Mouse (Mus musculus) gastrocnemius, postnatal 10 days (tissue): Measurements from ENCODE around the gene Usp38. TPM values are rescaled to one million over a fixed set of nuclear protein-coding genes. Genes with fewer than 3 reads are reported as not detected.
A peak's percentile ranks its signal among the peaks of the same experiment; 100 is the strongest.

Source experiments
- DNase-seq: peaks from one replicate; pipeline ENCODE4 v3.0.0; 2021; ENCODE audit warnings: mixed read lengths
- total RNA-seq, 2 experiments: library from RNA; stranded (reverse); gene quantifications; 2 replicates each; pipeline ENCODE4 v1.2.3; 2021

The Usp38 gene
- total RNA-seq, 2 experiments from 2014 or later = 18.0 to 20.3 TPM

DNA sequence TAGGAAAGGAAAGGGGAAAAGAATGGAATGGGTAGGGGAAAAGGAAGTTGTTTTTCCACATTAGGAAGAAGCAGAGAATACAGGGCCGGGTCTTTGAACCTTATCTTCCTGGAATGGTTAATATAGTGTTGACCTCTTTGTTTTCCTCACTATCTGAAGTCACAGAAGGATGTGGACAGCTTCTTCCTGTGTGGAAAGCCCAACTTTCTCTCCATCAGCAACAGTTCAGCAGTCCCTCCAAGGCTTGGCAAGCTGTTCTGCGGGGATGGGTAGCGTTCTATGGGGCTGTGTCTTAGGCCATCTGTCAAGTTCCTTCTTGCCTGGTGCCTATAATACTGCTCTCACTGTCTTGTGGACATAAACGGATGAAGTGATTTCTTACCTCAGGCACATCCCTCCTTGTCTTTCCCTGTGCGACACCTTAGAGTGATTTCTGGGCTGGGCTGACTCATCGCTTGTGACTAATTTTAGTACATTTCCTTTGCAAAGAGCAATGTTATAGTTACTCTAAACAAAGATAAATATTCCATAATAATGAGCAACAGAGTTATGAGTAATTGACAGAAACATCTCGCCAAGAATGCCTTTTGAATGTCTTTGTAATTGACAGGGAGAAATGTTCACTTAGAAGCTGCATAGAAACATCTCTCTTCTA, 52.7 kb downstream of the Usp38 start:
- DNase-seq = no peak

DNA sequence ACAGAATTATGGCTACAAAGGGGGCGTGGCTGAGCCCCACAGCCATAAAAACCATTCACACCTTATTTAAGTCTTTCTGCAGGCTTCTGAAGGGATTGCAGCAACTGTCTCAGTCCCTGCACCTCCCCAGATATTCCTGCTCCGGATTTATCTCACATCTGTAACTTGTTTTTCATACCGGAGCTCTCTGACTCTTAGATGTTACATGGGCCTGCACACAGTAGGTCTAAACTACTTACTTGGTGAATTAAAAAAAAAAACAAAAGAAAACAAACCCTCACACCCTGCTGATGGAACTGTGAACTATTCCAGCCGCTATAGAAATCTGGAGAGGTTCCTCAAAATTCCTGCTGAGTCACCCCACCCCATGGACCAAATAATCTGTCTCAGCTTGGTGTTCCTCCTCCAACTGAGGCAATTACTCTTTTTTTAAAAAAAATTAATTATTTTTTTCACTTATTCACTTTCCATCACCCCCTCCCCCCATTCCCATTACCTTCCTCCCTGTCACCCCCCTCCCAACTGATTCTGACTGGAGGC, 53.6 kb downstream of the Usp38 start:
- DNase-seq = no peak

- no peak for DNase-seq
Observed at GRCm38 (mm10) chr8:80959588-80960268, 55.0 kb downstream of the Usp38 start.

DNA sequence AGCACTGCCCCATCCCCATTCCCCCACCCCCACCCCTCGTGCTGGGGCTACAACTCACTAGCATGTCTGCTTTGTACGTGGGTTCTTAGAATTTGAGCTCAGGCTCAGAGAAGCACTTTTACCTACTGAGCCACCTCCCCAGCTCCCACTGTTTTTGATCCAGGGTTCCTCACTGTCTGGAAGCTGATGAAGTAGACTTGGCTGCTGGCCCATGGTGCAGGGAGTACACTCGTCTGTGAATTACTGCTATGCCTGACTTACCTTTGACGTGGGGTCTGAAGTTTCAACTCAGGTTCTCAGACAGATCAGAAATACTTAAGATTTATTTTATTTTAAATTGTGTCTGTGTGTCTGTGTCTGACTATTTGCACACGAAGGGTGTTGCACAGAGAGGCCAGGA, 57.0 kb downstream of the Usp38 start:
- no peak for DNase-seq

- no peak for DNase-seq
Observed at GRCm38 (mm10) chr8:80952973-80953372, 61.8 kb downstream of the Usp38 start.

DNA sequence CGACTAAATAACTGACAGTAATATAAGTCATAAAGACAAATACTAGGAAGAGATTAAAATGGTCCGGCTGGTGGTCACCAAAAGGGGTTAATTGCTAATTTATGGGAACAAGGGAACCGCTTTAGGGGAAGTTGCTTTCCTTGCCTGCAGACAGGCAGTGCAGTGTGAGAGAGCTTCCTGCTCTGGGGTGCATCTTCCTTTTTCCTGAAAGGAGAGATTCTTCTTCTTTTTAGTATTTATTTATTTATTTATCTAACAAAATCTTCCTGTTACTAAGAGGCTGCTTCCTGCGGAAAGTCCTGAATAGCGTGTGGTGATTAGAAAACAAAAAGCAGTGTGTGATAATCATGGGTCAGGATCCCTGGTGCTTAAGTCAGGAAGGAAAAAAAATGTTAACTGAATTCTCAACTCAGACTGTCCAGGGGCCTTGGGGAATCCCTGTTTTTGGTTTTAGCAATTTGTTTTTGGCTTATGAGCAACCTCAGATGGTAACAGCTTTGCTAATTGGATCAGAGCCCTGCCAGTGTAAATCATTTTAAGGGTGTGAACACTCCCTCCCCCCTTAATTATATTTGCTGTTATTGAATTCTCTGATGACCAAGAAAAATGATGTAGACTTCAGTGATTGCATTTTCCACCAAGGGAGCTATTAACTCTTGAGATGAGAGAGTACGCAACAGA, 62.4 kb downstream of the Usp38 start:
- no peak for DNase-seq

- no peak for DNase-seq
Observed at GRCm38 (mm10) chr8:80948405-80949183, 66.1 kb downstream of the Usp38 start.

- no peak for DNase-seq
Observed at GRCm38 (mm10) chr8:80943742-80944141, 71.0 kb downstream of the Usp38 start.

GRCm38 (mm10) chr8:80941621-80942020, 73.1 kb downstream of the Usp38 start:
- DNase-seq = no peak

DNA sequence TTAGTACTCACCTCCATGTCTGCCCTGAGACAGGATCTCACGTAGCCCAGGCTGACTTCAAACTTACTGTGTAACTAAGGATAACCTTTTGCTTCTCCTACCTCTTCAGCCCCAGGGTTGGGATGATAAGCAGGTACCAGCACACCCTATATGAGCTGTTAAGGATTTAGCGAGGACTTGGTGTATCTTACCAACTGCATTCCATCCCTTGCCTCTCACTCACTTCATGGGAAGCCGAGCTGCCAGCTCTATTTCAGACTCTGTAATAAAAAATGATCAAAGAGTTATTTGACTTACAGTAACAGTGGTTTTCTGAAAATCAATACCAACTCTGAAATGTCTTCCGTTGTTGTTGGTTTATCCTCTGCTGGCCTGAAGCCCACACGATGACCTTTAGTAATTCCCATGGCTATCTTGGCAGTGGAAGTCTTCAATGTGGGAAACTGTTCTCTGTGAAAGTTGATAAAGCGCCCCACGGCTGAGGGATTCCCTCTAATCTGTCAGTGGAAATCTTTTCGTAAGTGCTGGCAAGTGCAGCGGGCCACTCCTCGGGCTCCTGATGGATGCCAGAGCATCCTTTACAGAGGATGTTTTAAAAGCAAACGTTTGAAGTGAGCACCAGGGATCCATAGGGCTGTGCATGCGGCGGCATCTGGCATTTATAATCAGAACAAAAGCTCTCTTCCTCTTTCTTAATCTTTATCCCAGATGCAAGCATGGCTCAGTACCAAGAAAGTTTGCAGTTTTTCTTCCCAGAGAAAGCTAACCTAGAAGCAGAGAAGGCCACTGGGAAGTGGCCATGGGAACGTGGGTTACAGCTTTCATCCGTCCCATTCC, 76.7 kb downstream of the Usp38 start:
- DNase-seq = peak; percentile 23

Other genes with a start within 250 kb of the Usp38 start
- 10 to 100 TPM; 20.0 to 23.0 TPM for gene Gab1, start 134.4 kb downstream of the Usp38 start, total RNA-seq